Mouse (Mus musculus) liver, embryonic 14.5 days (tissue): Measurements from ENCODE around the gene Myo10. TPM values are rescaled to one million over a fixed set of nuclear protein-coding genes. Genes with fewer than 3 reads are reported as not detected.

Experiments used
- ATAC-seq: fragments of 200-750 bp; cut with Nextera tagmentation; 2 replicates; pipeline ENCODE4 v1.8.0; 2017; ENCODE audit warnings: moderate number of reproducible peaks, mild to moderate bottlenecking, moderate library complexity; ENCODE audit not compliant: insufficient read depth
- DNase-seq, 3 experiments: peaks; one replicate each; pipeline ENCODE4 v3.0.0-alpha.2; 2012 to 2013; ENCODE audit warnings: low read depth in 3 of 3, low spot score in 3 of 3
- H3K27ac ChIP-seq: fragments of 300-500 bp; sonication (generic); 2 replicates; pipeline ENCODE4 v1.5.1; 2014; ENCODE audit warnings: moderate library complexity, mild to moderate bottlenecking, control low read depth, inconsistent platforms
- H3K27me3 ChIP-seq: fragments of 300-500 bp; sonication (generic); 2 replicates; pipeline ENCODE4 v1.6.1; 2014; ENCODE audit warnings: mild to moderate bottlenecking, low read length, moderate library complexity; ENCODE audit not compliant: control insufficient read depth, insufficient read depth
- H3K36me3 ChIP-seq: fragments of 300-500 bp; sonication (generic); replicated peaks from 2 replicates; pipeline ENCODE4 v1.6.1; 2014; ENCODE audit warnings: low read depth; ENCODE audit not compliant: control insufficient read depth, insufficient read depth
- H3K4me1 ChIP-seq, 2 experiments: fragments of 200-500 bp in 1 of 2; fragments of 300-500 bp in 1 of 2; sonication (generic) in 1 of 2; replicated peaks; 2 replicates each; pipeline ENCODE4 v1.6.1; 2012 to 2014; ENCODE audit warnings: antibody characterized with exemption in 1 of 2, inconsistent platforms in 1 of 2, low read length in 1 of 2; ENCODE audit not compliant: control insufficient read depth in 2 of 2, insufficient read depth in 2 of 2
- H3K4me2 ChIP-seq: fragments of 300-500 bp; sonication (generic); 2 replicates; pipeline ENCODE4 v1.6.1; 2014; ENCODE audit warnings: low read depth, mild to moderate bottlenecking, control low read depth, moderate library complexity
- H3K4me3 ChIP-seq, 2 experiments: fragments of 200-500 bp in 1 of 2; fragments of 300-500 bp in 1 of 2; sonication (generic) in 1 of 2; 2 replicates each; pipeline ENCODE4 v1.5.1; 2012 to 2014; ENCODE audit warnings: low read depth in 2 of 2, low read length in 2 of 2, mild to moderate bottlenecking in 2 of 2, control low read depth in 1 of 2, inconsistent platforms in 1 of 2, moderate library complexity in 1 of 2; ENCODE audit not compliant: insufficient read depth in 1 of 2
- H3K9ac ChIP-seq: fragments of 300-500 bp; sonication (generic); replicated peaks from 2 replicates; pipeline ENCODE4 v1.6.1; 2014; ENCODE audit warnings: mild to moderate bottlenecking, control low read depth, moderate library complexity
- H3K9me3 ChIP-seq: fragments of 300-500 bp; sonication (generic); 2 replicates; pipeline ENCODE4 v1.6.1; 2016; ENCODE audit warnings: low read length, mixed read lengths; ENCODE audit not compliant: control insufficient read depth
- CTCF ChIP-seq: IDR thresholded peaks from 2 replicates; pipeline ENCODE4 v1.5.1; 2016; ENCODE audit warnings: antibody characterized with exemption, low read depth, control low read depth
- EP300 ChIP-seq: IDR thresholded peaks from 2 replicates; pipeline ENCODE4 v1.6.1; 2016; ENCODE audit warnings: antibody characterized with exemption, low read depth
- WGBS: fragments of 180-500 bp; shearing (Covaris S2); extraction: QIAGEN DNeasy Blood & Tissue Kit; methylation state at CpG from one replicate; pipeline ENCODE4 v1.1.7; 2014; ENCODE audit not compliant: insufficient replicate concordance; 5-methylcytosine and 5-hydroxymethylcytosine counted together
- polyA plus RNA-seq, 2 experiments: library from polyadenylated mRNA; depleted of rRNA in 1 of 2; stranded (reverse) in 1 of 2; unstranded in 1 of 2; fragments of >200 nt; fragmentation: Nextera tagmentation in 1 of 2; extraction: Ambion mirVana in 1 of 2; gene quantifications; 2 replicates each; pipeline versions ENCODE4 v1.2.1 to v1.2.3; 2012 to 2014

Myo10 gene
- polyA plus RNA-seq, 2 experiments = 2.6 to 2.9 TPM

DNA sequence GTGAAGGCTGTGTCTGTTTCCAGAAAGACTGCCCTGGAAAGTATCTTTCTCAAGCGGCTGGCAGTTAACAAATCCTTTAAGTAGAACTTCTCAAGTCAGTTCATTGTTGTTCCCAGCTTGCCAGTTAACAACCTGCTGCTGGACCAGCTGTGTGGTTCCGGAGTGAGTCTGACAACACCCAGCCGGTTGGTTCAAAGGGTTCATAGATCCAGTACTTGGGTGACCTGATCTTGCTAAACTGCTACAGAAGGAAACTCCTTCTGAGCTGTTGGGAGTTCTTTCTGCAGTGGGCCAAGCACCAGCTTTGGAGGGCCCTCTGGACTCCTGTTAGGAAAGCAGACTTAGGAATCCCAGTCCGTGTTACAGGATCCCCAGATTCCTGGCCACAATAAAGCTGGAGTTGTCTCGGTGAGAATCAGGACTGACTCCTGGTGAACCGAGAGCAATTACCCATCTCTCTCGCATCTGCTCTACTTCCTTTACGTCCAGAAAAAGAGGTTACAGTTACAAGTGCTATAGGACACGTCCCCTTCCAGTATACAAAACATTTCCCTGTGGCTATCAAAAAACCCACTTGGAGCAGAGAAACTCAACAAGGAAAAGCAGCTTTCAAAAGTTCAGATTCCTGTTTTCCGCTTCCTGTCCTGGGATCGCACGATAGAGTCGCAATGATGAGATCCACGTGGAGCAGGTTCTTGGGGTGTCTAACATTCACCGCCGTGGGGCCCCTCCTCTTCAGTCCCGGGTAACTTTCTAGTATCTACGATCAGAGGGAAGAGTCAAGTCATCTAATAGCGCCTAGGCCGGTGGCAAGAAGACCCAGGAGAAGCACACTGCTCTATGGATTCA, 750 bp upstream of the Myo10 start:
- no peak overlapping the region for H3K27ac ChIP-seq
- TF ChIP-seq EP300 = no peak
- H3K36me3 ChIP-seq = no peaks in the 10 kb centered on the region

DNA sequence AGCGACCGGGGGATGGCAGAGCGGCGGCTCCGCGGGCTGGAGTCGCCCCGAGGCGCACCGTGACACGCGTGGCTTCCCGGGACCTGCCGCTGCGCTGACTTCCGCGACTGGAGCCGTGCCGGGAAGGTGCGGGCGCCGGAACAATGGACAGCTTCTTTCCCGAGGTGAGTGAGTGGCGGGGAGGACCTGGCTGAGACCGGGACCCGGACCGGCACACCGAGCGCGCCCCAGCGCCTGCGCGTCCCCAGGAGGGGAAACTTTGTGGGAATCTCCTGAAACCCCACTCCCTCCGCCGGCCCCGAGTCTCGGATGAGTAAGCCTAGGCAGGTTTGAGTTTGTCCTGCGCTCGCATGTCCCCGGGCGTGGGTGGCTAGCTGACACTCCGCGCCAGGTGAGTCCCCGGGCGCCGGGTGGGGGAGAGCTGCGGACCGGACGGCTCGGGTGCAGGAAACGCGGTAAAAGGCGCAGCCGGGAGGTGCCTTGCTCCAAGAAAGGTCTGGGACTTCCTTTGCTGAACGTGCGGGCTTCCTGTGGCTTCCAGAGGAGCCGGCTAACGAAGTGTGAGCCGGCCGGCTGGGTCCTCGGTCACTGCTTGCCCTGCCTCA, 644 bp downstream of the Myo10 start:
- H3K4me1 ChIP-seq = peaks cover 0 to 20% of the 10 kb centered on the region in 2 experiments; a peak in 2 of 4 replicates
- no peaks in the 10 kb centered on the region for H3K36me3 ChIP-seq
- H3K9me3 ChIP-seq = no peaks in the 10 kb centered on the region
- WGBS = under 1% methylated on average over 61 of the region's 61 CpGs
- TF ChIP-seq EP300 = no peak
- TF ChIP-seq CTCF = no peak
- H3K4me3 ChIP-seq = peak overlapping the region; percentile 59 to 63
- H3K27me3 ChIP-seq = peaks cover 21% of the 10 kb centered on the region
- H3K4me2 ChIP-seq = peak overlapping the region; percentile 78
- DNase-seq (no peak), ATAC-seq (no peak)
- peak overlapping the region; percentile 58 for H3K9ac ChIP-seq
- H3K27ac ChIP-seq = no peak overlapping the region

More for the DNA sequence above, 750 bp upstream of the Myo10 start:
- peak overlapping the region; percentile 78 for H3K4me2 ChIP-seq
- peaks cover 21% of the 10 kb centered on the region for H3K27me3 ChIP-seq
- 11% methylated on average over 20 of the region's 20 CpGs for WGBS
- ATAC-seq (peak; percentile 33; the same call in 1 of the 2 replicates), DNase-seq (no peak)
- H3K4me3 ChIP-seq = peak overlapping the region; percentile 60 to 63
- H3K9ac ChIP-seq = peak overlapping the region; percentile 45
- no peaks in the 10 kb centered on the region for H3K9me3 ChIP-seq
- H3K4me1 ChIP-seq = peaks cover 0 to 20% of the 10 kb centered on the region in 2 experiments; a peak in 2 of 4 replicates

DNA sequence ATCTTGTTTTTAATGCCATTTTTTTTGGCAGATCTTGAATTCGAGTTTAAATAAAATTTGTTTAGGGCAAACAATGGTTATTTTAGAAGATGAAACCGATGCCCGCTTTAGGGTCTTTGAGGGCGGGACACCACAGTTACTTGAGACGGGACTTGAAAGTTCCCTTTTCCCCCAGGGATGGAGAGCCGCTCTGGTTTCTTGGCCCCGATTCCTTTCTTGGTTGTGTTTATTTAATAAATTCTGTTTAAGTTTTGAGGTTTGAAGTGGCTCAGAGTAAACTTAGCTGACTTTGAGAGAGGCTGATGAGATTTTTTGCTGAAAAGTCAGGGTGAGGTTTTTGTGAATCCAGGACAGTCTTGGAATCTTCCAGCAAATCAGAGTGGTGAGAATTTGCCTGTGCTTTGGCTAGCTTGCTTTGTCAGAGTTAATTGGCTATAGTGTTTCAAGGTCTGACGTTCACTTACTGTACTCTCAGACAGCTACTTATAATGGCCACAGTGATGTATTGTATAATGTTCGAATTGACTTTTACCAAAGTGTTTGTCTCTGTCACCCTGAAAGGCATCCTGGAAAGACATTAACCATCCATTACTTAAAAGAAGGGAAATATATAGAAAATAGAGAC, 1.3 kb downstream of the Myo10 start:
- ATAC-seq (no peak), DNase-seq (no peak)
- H3K9me3 ChIP-seq = no peaks in the 10 kb centered on the region
- peak overlapping the region; percentile 23 for H3K9ac ChIP-seq
- H3K4me2 ChIP-seq = peak overlapping the region; percentile 78
- H3K4me3 ChIP-seq = peak overlapping the region; percentile 59 to 63
- peaks cover 0 to 20% of the 10 kb centered on the region in 2 experiments; a peak in 2 of 4 replicates for H3K4me1 ChIP-seq
- WGBS = 9% methylated on average over 9 of the region's 9 CpGs
- TF ChIP-seq EP300 = no peak
- no peak for TF ChIP-seq CTCF
- no peak overlapping the region for H3K27ac ChIP-seq
- no peaks in the 10 kb centered on the region for H3K36me3 ChIP-seq
- H3K27me3 ChIP-seq = peaks cover 21% of the 10 kb centered on the region

DNA sequence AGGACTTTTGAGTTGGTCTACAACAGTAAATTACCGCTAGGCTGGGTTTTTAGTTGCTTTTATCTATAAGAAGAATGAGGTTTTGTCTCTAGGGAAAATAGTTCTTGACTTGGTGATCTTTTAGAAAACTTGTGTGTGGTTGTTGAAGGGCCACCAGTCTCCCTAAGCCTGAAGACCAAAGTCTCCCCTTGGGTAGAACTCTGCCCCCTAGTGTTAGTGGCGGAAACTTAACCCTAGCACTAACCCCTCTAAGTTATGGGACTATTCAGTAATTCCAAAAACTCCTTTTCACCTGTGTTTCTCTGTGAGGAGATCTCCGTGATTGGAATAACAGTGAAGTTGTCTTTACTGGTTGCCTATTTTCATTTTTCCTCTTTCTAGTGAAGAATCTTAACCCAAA, 1.9 kb downstream of the Myo10 start:
- no peak overlapping the region for H3K9ac ChIP-seq
- no peaks in the 10 kb centered on the region for H3K9me3 ChIP-seq
- peak overlapping the region; percentile 78 for H3K4me2 ChIP-seq
- 28% methylated on average over 3 of the region's 3 CpGs for WGBS
- DNase-seq (peak in 2 of 3 experiments; percentile 16 to 26), ATAC-seq (no peak)
- H3K36me3 ChIP-seq = no peaks in the 10 kb centered on the region
- no peak for TF ChIP-seq EP300
- TF ChIP-seq CTCF = peak; percentile 69
- H3K27me3 ChIP-seq = peaks cover 21% of the 10 kb centered on the region
- H3K27ac ChIP-seq = no peak overlapping the region
- peaks cover 0 to 20% of the 10 kb centered on the region in 2 experiments; a peak in 2 of 4 replicates for H3K4me1 ChIP-seq
- no peak overlapping the region for H3K4me3 ChIP-seq

DNA sequence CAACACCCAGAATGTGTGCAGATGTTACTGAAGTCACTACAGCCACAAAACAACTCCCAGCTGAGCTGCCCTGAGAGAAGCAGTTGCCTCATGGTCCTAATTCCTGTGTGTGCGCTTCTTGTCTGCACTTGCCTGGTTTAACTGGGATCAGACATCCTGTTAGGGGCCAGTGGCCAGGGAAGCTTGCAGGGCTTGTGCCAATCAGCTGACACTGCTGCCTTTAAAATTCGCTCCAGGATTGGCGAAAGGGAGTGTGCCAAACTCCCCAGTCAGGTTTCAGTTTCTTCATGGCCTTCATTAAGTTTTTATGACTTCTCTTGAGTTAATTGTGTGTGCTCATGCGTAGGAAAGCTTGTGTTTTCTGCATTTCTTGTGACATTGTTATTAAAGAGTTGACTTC, 3.1 kb downstream of the Myo10 start:
- no peak overlapping the region for H3K4me2 ChIP-seq
- no peaks in the 10 kb centered on the region for H3K36me3 ChIP-seq
- H3K27ac ChIP-seq = no peak overlapping the region
- H3K4me1 ChIP-seq = peaks cover 0 to 19% of the 10 kb centered on the region in 2 experiments; a peak in 2 of 4 replicates
- no peaks in the 10 kb centered on the region for H3K9me3 ChIP-seq
- no peak overlapping the region for H3K9ac ChIP-seq
- no peak for ATAC-seq
- no peak for DNase-seq
- TF ChIP-seq CTCF = no peak
- TF ChIP-seq EP300 = no peak
- WGBS = 72% methylated on average over 4 of the region's 4 CpGs
- no peak overlapping the region for H3K4me3 ChIP-seq
- peaks cover 21% of the 10 kb centered on the region for H3K27me3 ChIP-seq
